Mouse (Mus musculus): Measurements from ENCODE around the gene Rcsd1. TPM values are rescaled to one million over a fixed set of nuclear protein-coding genes. Genes with fewer than 3 reads are reported as not detected.

Rcsd1 gene
- polyA plus RNA-seq, 1 experiment from 2014 or later: 6.1 TPM

GRCm38 (mm10) chr1:165655482-165655881 is 54.1 kb downstream of the Rcsd1 start:
- ATAC-seq (ENCODE audit: insufficient number of reproducible peaks, low FRiP score, low TSS enrichment, low read depth): no peak
- Histone ChIP-seq H3K4me3 (ENCODE audit: low read depth, low read length) (no peak overlapping the region), H3K27ac (replicated peaks; ENCODE audit: low read depth, low read length) (no peak overlapping the region), H3K36me3 (ENCODE audit: control insufficient read depth, insufficient read depth, low read length) (no peaks in the 10 kb centered on the region; the same call in 1 of the 2 replicates), H3K4me1 (ENCODE audit: control insufficient read depth, insufficient read depth, low read length) (no peaks in the 10 kb centered on the region), H3K27me3 (ENCODE audit: control insufficient read depth, insufficient read depth, low read length) (no peaks in the 10 kb centered on the region), H3K9me3 (ENCODE audit: control insufficient read depth, low read length) (no peaks in the 10 kb centered on the region), H3K4me2 (ENCODE audit: low read depth, severe bottlenecking) (no peak overlapping the region), H3K9ac (ENCODE audit: low read length) (no peak overlapping the region)
- 84% methylated on average over 14 of the region's 14 CpGs for WGBS
- no peak for DNase-seq (ENCODE audit: low spot score)

GRCm38 (mm10) chr1:165655022-165655421 is 54.5 kb downstream of the Rcsd1 start:
- Histone ChIP-seq H3K4me3 (ENCODE audit: low read depth, low read length) (no peak overlapping the region), H3K27ac (replicated peaks; ENCODE audit: low read depth, low read length) (no peak overlapping the region), H3K4me1 (ENCODE audit: control insufficient read depth, insufficient read depth, low read length) (no peaks in the 10 kb centered on the region), H3K9me3 (ENCODE audit: control insufficient read depth, low read length) (no peaks in the 10 kb centered on the region), H3K36me3 (ENCODE audit: control insufficient read depth, insufficient read depth, low read length) (no peaks in the 10 kb centered on the region; the same call in 1 of the 2 replicates), H3K27me3 (ENCODE audit: control insufficient read depth, insufficient read depth, low read length) (no peaks in the 10 kb centered on the region), H3K9ac (ENCODE audit: low read length) (no peak overlapping the region), H3K4me2 (ENCODE audit: low read depth, severe bottlenecking) (no peak overlapping the region)
- no peak for ATAC-seq (ENCODE audit: insufficient number of reproducible peaks, low FRiP score, low TSS enrichment, low read depth)
- DNase-seq (ENCODE audit: low spot score): no peak
- WGBS: 74% methylated on average over 6 of the region's 6 CpGs

- H3K27ac ChIP-seq (replicated peaks; ENCODE audit: low read depth, low read length): no peak overlapping the region
- no peaks in the 10 kb centered on the region for H3K27me3 ChIP-seq (ENCODE audit: control insufficient read depth, insufficient read depth, low read length)
- H3K4me1 ChIP-seq (ENCODE audit: control insufficient read depth, insufficient read depth, low read length): no peaks in the 10 kb centered on the region
- no peak overlapping the region for H3K9ac ChIP-seq (ENCODE audit: low read length)
- WGBS: 77% methylated on average over 14 of the region's 14 CpGs
- ATAC-seq (ENCODE audit: insufficient number of reproducible peaks, low FRiP score, low TSS enrichment, low read depth) (0 out of 2 replicates have a peak, but pooled peaks have one; percentile 36), DNase-seq (ENCODE audit: low spot score) (no peak)
- H3K36me3 ChIP-seq (ENCODE audit: control insufficient read depth, insufficient read depth, low read length): no peaks in the 10 kb centered on the region; the same call in 1 of the 2 replicates
- no peak overlapping the region for H3K4me3 ChIP-seq (ENCODE audit: low read depth, low read length)
- H3K4me2 ChIP-seq (ENCODE audit: low read depth, severe bottlenecking): no peak overlapping the region
- H3K9me3 ChIP-seq (ENCODE audit: control insufficient read depth, low read length): no peaks in the 10 kb centered on the region
Measured at GRCm38 (mm10) chr1:165653126-165653885, 56.3 kb downstream of the Rcsd1 start.

- ATAC-seq (ENCODE audit: insufficient number of reproducible peaks, low FRiP score, low TSS enrichment, low read depth): no peak
- Histone ChIP-seq H3K9me3 (ENCODE audit: control insufficient read depth, low read length) (no peaks in the 10 kb centered on the region), H3K27me3 (ENCODE audit: control insufficient read depth, insufficient read depth, low read length) (no peaks in the 10 kb centered on the region), H3K36me3 (ENCODE audit: control insufficient read depth, insufficient read depth, low read length) (no peaks in the 10 kb centered on the region; the same call in 1 of the 2 replicates), H3K9ac (ENCODE audit: low read length) (no peak overlapping the region), H3K4me2 (ENCODE audit: low read depth, severe bottlenecking) (no peak overlapping the region), H3K4me3 (ENCODE audit: low read depth, low read length) (no peak overlapping the region), H3K4me1 (ENCODE audit: control insufficient read depth, insufficient read depth, low read length) (no peaks in the 10 kb centered on the region), H3K27ac (replicated peaks; ENCODE audit: low read depth, low read length) (no peak overlapping the region)
- DNase-seq (ENCODE audit: low spot score): no peak
- 82% methylated on average over 2 of the region's 2 CpGs for WGBS
Measured at GRCm38 (mm10) chr1:165652507-165652906, 57.0 kb downstream of the Rcsd1 start.

GRCm38 (mm10) chr1:165651158-165651557 is 58.4 kb downstream of the Rcsd1 start:
- Histone ChIP-seq H3K4me1 (ENCODE audit: control insufficient read depth, insufficient read depth, low read length) (no peaks in the 10 kb centered on the region), H3K27ac (replicated peaks; ENCODE audit: low read depth, low read length) (no peak overlapping the region), H3K4me3 (ENCODE audit: low read depth, low read length) (no peak overlapping the region), H3K27me3 (ENCODE audit: control insufficient read depth, insufficient read depth, low read length) (no peaks in the 10 kb centered on the region), H3K9ac (ENCODE audit: low read length) (no peak overlapping the region), H3K4me2 (ENCODE audit: low read depth, severe bottlenecking) (no peak overlapping the region), H3K36me3 (ENCODE audit: control insufficient read depth, insufficient read depth, low read length) (no peaks in the 10 kb centered on the region; the same call in 1 of the 2 replicates), H3K9me3 (ENCODE audit: control insufficient read depth, low read length) (no peaks in the 10 kb centered on the region)
- no peak for ATAC-seq (ENCODE audit: insufficient number of reproducible peaks, low FRiP score, low TSS enrichment, low read depth)
- WGBS: 72% methylated on average over 5 of the region's 5 CpGs
- DNase-seq (ENCODE audit: low spot score): no peak

- no peak for ATAC-seq (ENCODE audit: insufficient number of reproducible peaks, low FRiP score, low TSS enrichment, low read depth)
- H3K4me2 ChIP-seq (ENCODE audit: low read depth, severe bottlenecking): no peak overlapping the region
- 79% methylated on average over 4 of the region's 4 CpGs for WGBS
Measured at GRCm38 (mm10) chr1:165645102-165645501, 64.5 kb downstream of the Rcsd1 start.

GRCm38 (mm10) chr1:165643735-165644134 is 65.8 kb downstream of the Rcsd1 start:
- Histone ChIP-seq H3K4me3 (ENCODE audit: low read depth, low read length) (no peak overlapping the region), H3K9ac (ENCODE audit: low read length) (no peak overlapping the region), H3K27ac (replicated peaks; ENCODE audit: low read depth, low read length) (no peak overlapping the region), H3K9me3 (ENCODE audit: control insufficient read depth, low read length) (no peaks in the 10 kb centered on the region), H3K36me3 (ENCODE audit: control insufficient read depth, insufficient read depth, low read length) (no peaks in the 10 kb centered on the region), H3K4me1 (ENCODE audit: control insufficient read depth, insufficient read depth, low read length) (no peaks in the 10 kb centered on the region), H3K4me2 (ENCODE audit: low read depth, severe bottlenecking) (no peak overlapping the region), H3K27me3 (ENCODE audit: control insufficient read depth, insufficient read depth, low read length) (no peaks in the 10 kb centered on the region)
- ATAC-seq (ENCODE audit: insufficient number of reproducible peaks, low FRiP score, low TSS enrichment, low read depth) (no peak), DNase-seq (ENCODE audit: low spot score) (no peak)
- WGBS: 81% methylated on average over 5 of the region's 5 CpGs

More at GRCm38 (mm10) chr1:165645102-165645501, 64.5 kb downstream of the Rcsd1 start:
- no peak overlapping the region for H3K9ac ChIP-seq (ENCODE audit: low read length)
- H3K36me3 ChIP-seq (ENCODE audit: control insufficient read depth, insufficient read depth, low read length): no peaks in the 10 kb centered on the region
- H3K27ac ChIP-seq (replicated peaks; ENCODE audit: low read depth, low read length): no peak overlapping the region
- no peak overlapping the region for H3K4me3 ChIP-seq (ENCODE audit: low read depth, low read length)
- no peak for DNase-seq (ENCODE audit: low spot score)
- no peaks in the 10 kb centered on the region for H3K27me3 ChIP-seq (ENCODE audit: control insufficient read depth, insufficient read depth, low read length)
- no peaks in the 10 kb centered on the region for H3K4me1 ChIP-seq (ENCODE audit: control insufficient read depth, insufficient read depth, low read length)
- H3K9me3 ChIP-seq (ENCODE audit: control insufficient read depth, low read length): no peaks in the 10 kb centered on the region

- Histone ChIP-seq H3K4me3 (ENCODE audit: low read depth, low read length) (peak overlapping the region; percentile 68), H3K36me3 (ENCODE audit: control insufficient read depth, insufficient read depth, low read length) (no peaks in the 10 kb centered on the region), H3K4me1 (ENCODE audit: control insufficient read depth, insufficient read depth, low read length) (no peaks in the 10 kb centered on the region), H3K9me3 (ENCODE audit: control insufficient read depth, low read length) (no peaks in the 10 kb centered on the region), H3K9ac (ENCODE audit: low read length) (peak overlapping the region; percentile 95), H3K4me2 (ENCODE audit: low read depth, severe bottlenecking) (peak overlapping the region; percentile 58), H3K27me3 (ENCODE audit: control insufficient read depth, insufficient read depth, low read length) (no peaks in the 10 kb centered on the region), H3K27ac (replicated peaks; ENCODE audit: low read depth, low read length) (peak overlapping the region; percentile 87)
- ATAC-seq (ENCODE audit: insufficient number of reproducible peaks, low FRiP score, low TSS enrichment, low read depth) (peak; percentile 77), DNase-seq (ENCODE audit: low spot score) (peak; percentile 79)
- WGBS: 0% methylated on average over 16 of the region's 16 CpGs
Measured at GRCm38 (mm10) chr1:165642780-165643311, 66.7 kb downstream of the Rcsd1 start.
